Mouse (Mus musculus): ENCODE measurements at regions not wholly inside any gene's neighbourhood (a gene's known extent, or its start where the extent isn't known, plus 50 kb on each side); places are given as distances from the start of the nearest gene placed in this dataset.
"Not testable (repeated sequence)": the region's sequence is repeated elsewhere in the genome, so short reads cannot be mapped to it uniquely, and the experiment has no call there.

- DNase-seq = not testable (repeated sequence)
These were observed 288.7 kb downstream of the Fut8 start for GRCm38 (mm10) chr12:77526581-77526980.

DNA sequence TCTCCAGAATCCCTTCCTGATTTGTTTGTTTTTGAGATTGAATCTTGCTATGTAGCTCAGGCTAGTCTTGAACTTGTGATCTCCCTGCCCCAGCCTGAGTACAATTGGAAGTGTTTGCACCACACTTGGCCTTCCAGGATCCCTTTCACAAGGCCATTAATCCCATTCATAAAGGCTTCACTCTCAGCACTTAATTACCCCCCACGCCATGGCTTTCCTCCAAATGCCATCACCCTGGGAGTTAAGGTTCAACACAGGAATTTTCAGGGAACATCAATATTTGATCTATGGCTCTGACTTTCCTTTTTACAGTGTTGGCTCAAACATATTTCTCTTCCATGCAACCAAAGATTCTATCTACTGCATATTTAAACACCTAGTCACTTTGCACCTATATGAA, 289.6 kb downstream of the Fut8 start:
- no peak for DNase-seq

DNA sequence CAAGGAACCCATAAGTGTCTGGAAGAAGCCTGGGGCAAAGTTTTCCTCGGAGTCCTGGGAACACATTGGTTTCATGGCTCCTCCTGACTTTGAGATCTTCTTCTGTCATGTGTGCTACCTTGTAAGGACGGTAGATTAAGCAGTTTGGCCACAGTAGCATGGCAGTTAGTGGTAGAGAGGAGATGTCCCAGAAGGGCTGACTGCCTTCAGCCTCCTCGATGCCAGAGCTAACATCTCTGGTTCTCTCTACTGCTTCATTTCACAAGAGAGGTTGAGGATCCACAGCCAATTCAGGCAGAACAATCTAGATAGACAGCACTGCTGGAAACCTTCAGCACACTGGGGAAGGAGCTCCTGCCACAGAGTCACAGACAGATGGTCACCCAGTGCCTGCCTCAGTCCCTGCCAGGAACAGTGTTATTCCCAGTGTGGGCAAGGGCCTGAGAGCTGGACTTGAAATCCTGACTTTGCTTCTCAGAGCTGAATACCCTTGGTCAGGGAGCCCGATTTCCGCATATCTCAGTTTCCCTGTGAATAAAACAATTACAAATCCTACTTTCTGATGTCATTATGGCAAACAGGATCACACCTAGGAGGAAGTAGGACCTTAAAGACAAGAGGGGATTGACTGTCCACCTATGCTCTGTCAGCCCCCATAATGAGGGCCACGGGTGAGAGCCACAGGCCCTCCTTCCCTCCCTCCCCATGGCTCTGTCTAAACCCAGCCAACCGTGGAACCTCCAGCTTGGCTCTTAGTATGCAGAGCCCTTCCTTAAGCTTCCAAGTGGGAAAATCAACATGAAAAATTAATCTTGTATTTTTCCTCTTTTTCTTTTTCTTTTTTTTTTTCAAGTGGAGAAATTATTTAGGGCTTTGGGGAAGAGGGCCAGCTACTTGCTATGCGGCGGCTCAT, 290.3 kb downstream of the Fut8 start:
- no peak for DNase-seq

- no peak for DNase-seq
These were observed 290.9 kb downstream of the Fut8 start for GRCm38 (mm10) chr12:77528868-77529271.

- DNase-seq = no peak
These were observed 291.5 kb downstream of the Fut8 start for GRCm38 (mm10) chr12:77529414-77529813.

GRCm38 (mm10) chr12:77529955-77530354, 292.0 kb downstream of the Fut8 start:
- no peak for DNase-seq

DNA sequence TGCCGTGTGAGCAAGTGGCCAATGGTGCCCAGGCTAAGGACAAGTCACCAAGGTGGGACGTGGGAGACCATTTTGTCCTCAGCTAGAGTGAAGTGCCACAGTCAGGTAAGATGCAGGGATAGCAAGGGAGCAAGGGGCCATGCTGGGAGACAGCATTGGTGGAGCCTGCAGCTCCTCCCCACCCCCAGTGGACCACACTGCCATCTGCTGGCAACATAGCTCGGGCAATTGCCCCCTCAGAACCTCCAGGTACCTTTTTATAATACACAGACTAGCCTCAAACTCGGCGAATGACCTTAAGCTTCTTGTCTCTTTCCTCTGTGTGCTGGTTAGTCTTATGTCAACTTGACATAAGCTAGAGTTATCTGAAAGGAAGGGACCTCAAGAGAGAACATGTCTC, 293.4 kb downstream of the Fut8 start:
- DNase-seq = peak; percentile 84

- peak; percentile 40 for DNase-seq
These were observed 294.6 kb downstream of the Fut8 start for GRCm38 (mm10) chr12:77532547-77532946.

GRCm38 (mm10) chr12:77533606-77534005, 295.7 kb downstream of the Fut8 start:
- no peak for DNase-seq

DNA sequence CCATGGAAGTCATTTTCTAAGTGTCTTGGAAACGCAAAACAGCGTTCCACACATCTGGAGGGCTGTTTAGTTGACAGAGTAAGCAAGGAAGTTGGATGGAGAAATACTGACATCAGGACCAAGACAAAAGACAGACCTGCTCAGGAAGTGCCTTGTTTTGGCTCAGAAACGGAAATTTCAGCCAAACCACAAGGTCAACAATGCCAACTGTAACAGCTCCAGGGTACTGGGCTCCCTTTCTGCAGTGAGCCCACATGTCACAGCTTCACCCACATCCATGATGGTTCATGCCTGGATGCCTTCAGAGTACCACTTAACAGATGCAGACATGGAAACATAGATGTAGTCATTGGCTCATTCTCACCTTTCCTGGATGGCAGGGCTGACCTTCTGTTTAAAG, 296.2 kb downstream of the Fut8 start:
- DNase-seq = no peak

GRCm38 (mm10) chr12:77535147-77535546, 297.2 kb downstream of the Fut8 start:
- DNase-seq = peak; percentile 53

DNA sequence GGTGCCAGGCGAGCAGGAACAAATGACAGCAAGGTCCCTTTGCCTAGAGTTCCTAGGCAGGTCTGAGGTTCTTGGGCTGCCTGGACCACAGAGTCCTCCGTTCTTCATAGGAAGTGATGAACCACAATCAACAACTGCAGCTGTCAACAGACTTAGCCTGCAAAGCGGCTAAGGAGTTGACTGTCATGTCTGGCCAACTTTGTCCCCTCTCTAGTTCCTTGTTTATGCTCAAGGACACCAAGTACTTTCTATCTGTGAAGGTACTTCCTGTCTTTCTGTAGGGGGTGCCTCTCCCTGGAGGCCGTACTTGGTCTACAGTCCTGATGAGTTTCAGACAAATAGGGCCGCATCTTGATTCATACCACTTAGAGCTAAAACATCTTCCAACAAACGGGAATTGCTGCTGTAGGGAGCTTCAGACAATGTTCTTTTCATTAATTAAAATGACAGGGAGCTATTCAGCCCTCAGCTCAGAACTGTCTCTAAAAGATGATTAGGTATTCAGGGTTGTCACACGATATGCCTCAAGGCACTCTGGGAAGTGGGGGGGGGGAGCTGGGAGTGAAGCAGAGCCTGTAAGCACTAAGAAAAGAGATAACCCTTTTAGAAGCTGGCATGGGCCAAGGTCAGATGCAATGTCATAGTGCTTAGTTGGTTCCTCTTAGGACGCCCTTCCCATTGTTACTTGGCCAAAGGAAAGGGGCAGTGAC, 299.4 kb downstream of the Fut8 start:
- DNase-seq = no peak

DNA sequence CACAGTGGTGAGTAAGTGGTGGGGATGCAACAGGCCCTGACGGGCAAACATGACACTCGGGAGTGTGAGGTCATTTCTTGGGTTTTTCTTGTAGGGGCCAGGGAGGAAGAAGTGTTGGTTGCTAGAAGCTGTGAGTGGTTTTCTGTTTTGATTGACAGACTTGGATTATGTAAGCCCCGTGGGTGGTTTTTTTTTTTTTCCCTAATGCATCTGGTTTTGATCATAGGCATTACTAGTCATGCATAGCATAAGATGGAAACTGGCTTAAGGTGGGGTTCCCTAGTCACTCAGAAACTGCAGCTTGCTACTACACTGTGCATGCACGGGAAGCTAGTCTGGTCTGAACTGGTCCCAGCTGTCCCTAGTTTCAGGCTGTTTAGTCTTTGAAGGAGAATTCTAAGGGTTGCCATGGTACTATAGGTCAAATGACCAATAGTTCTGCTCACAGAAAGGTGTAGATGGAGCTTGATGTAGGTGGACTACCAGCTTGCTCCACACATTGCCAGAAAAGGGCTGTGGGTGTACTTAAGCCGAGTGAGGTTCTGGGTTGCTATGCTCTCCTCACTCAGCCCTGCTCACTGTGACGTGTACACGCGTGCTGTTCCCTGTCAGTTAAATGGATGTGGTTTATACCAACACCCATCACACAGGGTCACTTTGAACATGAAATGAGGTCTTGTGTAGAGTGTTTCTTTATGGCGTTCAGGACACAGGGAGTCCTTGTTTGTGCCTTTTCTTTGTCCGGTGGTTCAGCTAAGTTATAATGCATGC, 301.9 kb downstream of the Fut8 start:
- no peak for DNase-seq

DNA sequence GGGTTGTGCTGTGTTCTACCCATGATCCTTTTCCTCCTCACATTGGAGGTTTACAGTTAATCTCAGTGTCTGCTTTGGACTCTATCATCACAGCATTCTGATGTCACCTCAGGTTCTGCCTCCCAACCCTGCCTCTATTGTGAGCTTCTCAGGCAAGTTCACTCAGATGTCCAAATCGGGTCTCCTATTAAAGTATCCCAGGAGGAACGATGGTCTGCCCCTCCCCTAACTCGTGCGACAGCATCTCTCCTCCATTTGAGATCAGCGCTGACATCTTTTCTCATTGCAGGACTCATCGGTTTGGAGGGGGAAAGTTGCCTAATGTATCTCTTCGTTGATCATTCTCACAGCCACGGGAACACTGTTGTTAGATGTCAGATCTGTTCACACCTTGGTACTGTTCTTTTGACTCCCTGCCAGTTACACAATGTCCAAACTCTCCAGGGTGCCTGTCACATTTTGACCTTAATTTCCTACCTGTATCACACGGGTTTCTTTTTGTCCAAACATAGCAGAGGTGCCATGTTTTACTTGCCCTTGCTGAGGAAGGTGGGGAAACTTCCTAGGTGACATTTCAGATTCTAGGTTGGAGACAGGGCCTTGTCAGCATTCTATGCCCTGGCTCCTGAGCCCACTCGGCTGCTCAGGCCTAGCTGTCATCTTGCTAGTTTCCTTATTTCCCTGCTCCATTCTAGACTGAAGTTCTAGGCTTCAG, 303.3 kb downstream of the Fut8 start:
- no peak for DNase-seq

DNA sequence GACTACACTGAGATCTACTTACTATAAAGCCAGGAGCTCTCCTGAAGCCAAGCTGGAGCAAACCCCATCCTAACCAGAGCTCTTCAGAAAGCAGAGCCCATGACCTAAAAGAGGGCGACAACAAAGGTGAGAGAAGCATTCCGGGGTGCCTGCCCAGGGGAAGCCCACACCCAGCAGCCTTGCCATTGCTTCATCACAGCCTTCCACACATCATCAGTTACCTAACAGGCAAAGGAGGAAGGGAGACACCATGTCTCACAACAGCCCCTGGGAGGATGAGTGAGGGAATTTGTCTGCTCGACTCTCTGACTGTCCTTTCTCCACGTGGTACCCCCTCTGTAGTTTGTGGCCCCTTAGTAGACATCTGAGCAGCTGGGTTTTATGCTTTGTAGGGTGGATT, 303.9 kb downstream of the Fut8 start:
- no peak for DNase-seq

DNA sequence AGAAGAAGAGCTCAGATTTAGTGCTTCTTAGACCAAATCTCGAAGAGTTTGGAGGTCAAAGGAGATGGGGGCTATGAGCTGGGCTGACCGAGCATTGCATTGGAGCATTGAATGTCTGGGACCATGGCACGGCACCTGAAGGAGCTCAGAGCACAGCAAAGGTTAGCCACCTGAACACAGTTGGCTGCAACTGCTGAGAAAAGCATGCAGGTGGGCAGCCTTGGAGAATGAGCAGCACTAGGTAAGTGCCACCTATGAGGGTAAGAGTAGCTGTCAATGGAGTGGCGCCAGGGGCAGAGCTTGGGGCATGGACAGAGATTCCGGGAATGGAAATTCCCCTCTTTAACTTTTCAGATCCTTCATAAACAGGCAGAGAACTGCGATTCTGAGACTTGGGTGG, 305.7 kb downstream of the Fut8 start:
- no peak for DNase-seq

DNA sequence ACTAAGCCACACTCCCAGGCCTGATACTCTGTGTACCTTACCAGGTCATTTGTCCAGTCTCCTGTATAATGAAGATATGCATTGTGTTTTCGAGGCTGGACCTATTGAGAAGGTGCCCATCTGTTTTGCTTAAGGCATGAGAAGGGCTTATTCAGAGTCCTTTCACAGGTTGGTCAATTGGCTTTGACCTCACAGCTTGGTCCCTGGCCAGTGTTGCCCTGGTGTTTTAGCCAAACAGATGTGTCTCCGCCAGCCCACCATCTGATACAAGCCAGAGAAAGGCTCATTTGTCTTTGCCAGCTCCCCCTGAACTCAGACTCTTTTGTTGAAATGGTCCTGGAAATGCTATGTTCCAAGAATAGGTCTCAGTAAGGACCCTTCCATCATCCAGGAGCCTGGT, 308.2 kb downstream of the Fut8 start:
- DNase-seq = peak; percentile 1

DNA sequence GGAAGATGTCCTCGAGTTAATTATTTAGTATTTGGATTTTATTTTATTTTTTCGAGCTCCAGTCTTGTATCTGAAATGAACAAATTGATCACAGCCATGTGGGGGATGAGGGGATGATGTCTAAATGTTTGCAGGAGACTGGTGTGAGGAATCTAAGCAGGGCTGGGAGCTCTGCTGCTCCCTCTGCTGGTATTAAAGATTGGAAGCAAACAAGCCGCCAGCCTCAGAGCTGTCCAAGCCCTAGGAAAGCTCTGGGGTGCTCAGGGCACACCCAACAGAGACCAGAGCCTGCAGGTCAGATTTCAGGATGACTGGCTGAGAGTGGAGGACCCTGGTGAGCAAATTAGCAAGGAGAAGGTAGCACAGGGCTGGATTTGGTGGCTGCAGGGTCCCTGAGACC, 330.4 kb downstream of the Fut8 start:
- peak; percentile 45 for DNase-seq

DNA sequence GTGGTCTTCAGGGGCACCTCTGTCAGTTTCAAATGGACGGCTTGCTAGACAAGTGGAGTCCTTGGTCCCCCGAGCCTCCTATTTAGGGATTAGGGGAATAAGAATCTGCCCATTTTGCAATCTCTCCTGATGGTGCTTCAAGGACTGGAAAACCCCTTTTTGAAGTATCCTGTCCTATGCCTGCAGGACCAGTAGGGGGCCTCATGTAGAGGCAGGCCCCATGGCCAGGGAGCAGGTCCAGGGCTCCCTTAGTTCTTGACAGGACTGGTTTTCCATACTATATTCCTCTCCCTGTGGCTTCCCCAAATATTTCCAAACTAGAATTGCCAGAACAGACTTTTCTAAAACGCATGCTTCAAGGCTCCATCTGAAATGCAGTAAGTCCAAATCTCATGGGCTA, 332.6 kb downstream of the Fut8 start:
- peak; percentile 14 for DNase-seq

DNA sequence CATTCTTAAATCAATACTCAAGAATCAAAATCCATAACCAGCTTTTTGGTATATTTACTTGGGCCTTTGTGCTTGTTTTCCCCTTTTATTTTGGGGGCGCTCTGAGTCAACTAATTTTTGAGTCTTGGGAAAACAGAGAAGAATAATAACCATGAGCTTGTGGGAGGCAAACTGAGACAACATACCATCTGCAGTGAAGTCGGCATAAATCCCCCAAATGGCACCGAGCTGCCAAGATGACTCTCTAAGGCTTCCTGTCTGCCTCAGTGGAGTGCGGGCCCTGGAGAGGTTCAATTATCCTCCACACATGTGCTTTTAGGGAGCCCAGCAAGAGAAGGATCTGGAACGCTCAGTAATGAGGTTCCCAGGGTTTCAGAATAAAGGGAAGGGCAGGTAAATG, 333.1 kb downstream of the Fut8 start:
- DNase-seq = no peak

GRCm38 (mm10) chr12:77575046-77575445, 337.1 kb downstream of the Fut8 start:
- no peak for DNase-seq

DNA sequence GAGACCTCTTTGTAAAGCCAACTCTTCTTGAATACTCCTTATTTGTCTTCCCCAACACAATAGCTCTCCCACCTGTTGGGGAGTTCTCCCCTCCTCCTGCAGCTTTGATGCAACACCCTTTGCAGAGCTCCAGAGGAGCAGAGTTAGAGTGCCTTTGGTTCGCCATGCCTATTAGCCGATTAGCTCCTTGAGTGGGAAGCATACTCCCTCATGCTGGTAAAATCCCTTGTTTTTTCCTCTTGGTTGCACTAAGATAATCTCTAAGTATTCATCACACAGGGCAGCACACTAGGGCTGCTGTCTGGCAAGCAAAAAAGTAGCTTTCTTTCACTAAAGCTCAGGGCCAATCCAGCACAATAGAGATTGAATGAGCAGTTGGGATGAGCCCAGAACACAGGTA, 350.4 kb downstream of the Fut8 start:
- DNase-seq = no peak

DNA sequence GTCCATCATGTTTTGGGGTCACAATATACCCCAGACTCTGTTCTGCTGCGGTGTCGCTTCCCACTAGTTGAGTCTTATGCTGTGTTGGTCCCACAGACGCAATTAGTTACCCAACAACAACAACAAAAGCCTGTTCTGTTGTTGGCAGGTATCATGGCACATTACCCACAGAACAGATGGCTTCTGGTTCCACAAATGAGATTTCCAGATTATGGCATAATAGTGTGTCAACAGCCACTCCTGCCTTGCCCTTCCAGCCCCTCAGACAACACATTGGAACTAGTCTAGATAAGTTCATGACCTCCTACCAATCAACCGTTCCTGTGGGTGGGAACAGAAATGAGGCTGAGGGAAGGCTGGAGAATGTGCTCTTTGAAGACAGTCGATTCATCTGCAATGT, 351.5 kb downstream of the Fut8 start:
- no peak for DNase-seq
